Mouse (Mus musculus) megakaryocyte, embryonic 14.5 days (primary cell): ENCODE data around the gene Rhot1.

Experiments used
- FLI1 ChIP-seq: IDR thresholded peaks from 2 replicates; pipeline ENCODE4 v1.6.1; 2012; ENCODE audit warnings: low read length, inconsistent platforms, mixed read lengths
- GATA1 ChIP-seq: IDR thresholded peaks from 3 replicates; pipeline ENCODE4 v1.6.1; 2012; ENCODE audit warnings: mixed read lengths, low read length, inconsistent platforms, borderline replicate concordance

DNA sequence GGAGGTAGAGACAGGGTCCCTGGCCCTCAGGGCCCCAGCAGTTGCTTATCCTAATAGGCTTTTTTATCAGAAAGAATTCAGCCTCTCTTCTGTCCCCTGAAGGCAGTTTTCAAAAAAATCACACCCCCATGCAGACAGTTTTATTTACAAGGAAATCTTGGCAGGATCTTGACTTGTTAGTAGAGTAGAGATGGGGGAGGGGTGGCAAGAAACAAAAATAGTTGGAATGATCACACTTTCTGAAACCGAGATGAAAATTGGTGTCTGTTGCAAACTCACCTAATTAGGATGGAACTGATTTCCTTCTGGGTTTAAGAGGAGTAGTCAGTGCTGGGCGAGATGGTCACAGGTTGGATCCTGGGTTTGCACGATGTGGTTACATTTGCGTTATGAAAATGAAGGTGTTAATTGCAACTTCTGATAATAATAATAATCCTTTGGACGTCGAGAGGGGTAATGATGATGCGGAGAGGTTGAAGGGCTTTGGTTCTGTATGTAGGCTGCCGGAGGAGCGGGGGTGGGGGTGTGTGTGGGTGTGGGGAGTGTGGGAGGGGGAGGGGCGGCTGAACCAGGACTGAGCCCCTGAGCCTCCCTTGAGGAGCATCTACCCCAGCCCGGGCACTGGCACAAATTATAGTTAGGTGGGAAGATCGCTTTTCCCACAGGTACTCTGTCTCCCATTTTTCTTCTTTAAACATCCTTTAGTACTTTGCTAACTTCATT lies 90.9 kb downstream of the Rhot1 start:
- no peak for TF ChIP-seq GATA1
- TF ChIP-seq FLI1, result no peak
